Mouse (Mus musculus) erythroblast, embryonic 14.5 days (primary cell): ENCODE results near the gene Wdr63.

ENCODE experiments used
- GATA1 ChIP-seq: IDR thresholded peaks from 2 replicates; pipeline ENCODE4 v1.6.1; 2012; ENCODE audit warnings: low read length, inconsistent platforms, mixed read lengths
- TAL1 ChIP-seq: IDR thresholded peaks from 3 replicates; pipeline ENCODE4 v1.6.1; 2012; ENCODE audit warnings: low read length, inconsistent platforms, mixed read lengths

DNA sequence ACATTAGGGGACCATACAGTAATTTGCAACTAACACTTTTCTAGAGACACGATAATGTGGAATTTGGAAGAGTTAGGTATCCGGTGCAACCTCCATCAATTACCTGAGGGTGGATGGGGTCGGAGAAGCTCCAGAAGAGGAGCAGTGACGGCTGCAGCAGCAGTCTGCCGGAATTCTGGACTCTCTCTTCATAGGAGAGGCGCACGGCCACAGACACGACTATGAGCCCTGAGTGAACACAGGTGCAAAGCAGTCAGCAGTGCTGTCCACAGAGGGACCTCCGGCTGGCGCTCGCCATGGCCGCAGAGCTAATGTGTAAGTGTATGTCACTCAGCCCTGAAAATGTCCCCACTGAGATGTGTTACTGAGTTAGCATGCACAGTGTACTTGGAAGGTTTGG lies 27.7 kb downstream of the Wdr63 start:
- TF ChIP-seq TAL1 (no peak), GATA1 (no peak)
